Mouse (Mus musculus): Measurements from ENCODE around the gene Grb10.

Gene Grb10

DNA sequence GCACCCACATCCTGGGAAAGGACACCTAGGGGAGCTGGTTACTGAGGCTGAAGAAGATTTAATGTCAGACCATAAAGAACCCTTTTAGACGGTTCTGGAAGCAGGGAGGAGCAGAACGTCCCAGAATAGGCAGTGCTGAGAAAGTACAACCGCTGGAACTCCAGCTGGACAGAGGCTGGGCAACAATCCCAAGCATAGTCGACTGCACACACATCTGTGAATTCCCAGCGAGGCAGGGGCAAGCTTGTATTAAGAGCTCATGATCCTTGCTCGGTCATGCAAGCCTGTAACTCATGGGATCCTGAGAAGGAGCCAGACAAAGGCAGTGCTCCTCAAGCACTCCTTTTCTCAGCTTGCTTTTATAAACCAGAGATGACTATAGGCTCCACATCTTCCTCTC lies 69.7 kb downstream of the Grb10 start:
- DNase-seq (ENCODE audit: low spot score in 2 of 2): no peak

DNA sequence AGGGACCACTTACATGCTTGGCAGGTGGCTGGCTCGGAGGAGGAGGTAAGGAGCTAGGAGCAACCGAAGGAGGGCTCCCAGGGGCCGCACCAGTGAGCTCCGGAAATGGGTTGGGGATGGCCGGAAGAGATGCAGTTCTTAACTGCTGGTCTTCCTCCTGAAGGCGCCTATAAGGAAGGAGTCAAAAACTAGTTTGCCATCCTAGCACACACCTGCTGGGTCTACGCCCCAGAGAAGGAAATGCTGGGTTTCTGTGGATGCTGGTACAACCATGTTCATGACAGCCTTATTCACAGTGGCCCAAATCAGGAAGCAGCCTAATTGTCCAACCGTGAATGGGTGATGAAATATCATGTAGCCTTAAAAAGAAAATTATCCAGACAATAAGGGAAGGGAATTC lies 71.0 kb downstream of the Grb10 start:
- no peak for DNase-seq (ENCODE audit: low spot score in 2 of 2)

DNA sequence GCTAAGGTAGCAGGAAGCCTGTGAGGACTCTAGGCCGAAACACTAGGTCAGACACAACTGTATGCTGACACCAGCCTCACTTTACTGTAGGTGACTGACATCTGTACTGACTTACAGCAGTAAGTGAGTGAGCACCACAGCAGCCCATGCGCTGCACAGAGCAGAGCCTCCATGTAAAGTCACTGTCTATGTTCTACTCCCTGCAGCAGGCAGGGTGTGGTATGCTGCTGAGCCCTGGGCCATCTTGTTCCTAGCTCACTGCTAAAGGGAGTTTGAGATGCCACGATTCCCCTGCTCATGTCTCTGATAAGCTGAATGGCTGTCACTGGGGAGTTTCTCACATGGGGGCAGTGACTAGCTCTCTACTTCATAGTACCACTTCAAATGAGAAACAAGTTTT lies 72.3 kb downstream of the Grb10 start:
- DNase-seq (ENCODE audit: low spot score in 2 of 2): no peak

DNA sequence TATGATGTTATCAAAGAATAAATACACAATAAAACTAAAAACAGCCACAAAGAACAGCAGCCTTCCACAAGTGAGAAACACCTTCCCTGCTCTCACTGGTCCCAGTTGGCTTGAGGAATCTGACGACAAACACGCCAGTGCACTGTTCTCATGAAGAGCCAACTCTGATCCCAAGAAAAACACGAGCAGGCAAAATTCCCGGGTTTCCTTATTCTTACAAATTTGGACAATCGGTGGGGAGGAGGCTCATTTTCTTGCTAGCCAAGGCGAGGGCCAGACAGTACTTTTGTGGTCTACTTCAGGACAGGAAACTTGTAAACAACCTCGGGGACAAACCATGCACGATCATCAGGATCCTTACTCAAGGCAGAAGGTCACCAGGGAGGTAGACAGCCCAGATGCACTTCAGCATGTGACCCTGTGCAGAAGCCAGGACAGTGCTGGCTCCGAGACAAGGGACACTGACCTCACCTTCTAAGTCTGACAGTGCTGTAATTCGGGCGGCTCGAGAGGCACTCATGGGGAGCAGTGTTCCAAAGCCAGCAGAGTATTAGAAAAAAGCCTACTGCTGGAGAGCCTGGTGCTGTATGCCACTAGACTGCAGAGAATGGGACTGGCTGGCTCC lies 72.9 kb downstream of the Grb10 start:
- DNase-seq (ENCODE audit: low spot score in 2 of 2): no peak

DNA sequence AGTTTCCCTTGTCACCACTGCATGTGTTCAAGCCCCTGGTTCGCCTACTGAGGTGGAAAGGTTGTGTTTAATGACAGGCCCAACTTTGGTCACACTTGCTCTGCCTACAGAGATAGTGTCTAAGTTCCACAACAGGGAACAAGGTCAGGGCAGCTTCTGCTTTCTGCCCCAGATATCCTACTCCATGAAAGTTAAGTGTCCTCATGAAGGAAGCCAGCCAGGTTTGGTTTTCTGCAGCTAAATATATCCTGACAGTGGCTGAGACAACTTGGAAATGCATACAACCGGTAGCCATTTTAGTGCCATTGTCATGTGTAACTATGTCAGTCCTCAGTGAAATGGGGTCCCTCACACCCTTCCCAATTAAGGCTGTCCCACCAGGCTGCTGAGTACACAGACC lies 73.8 kb downstream of the Grb10 start:
- no peak for DNase-seq (ENCODE audit: low spot score in 2 of 2)

DNA sequence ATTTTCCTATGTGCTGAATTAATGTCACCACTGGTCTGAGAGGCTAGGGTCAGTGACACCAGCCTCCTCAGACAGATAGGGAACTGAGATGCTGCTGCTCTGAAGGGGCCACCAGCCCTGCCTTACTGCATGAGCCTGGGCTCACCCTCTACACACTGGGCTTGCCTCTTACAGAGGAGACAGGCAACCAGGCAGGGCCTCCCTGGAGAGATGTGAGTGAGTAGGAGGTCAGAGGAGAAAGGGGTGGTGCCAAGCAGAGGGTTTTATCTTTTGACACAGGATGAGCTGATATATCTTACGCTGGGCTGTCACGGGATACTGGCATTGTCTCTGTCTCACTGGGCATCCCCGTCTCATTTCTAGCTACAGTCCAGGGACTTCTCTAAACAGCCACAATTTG lies 74.9 kb downstream of the Grb10 start:
- DNase-seq (ENCODE audit: low spot score in 2 of 2): no peak

DNA sequence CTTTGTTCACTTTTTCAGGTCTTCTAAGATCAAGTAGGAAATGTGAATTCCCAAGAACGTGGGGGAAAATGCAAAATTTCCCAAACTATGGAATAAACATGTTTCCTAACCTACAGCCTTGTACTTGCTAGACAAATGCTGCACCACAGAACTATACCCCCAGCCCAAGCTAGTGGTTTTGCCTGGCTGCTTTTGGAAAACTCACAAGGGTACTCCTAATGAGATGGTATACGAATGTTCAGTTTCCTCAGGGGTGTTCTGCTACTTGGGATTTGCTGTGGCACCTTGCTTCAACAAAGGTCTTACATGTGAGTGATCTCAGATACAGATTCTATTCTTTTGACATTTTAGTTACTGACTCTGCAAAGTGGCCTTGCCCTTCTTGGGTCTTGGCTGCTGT lies 75.4 kb downstream of the Grb10 start:
- DNase-seq (ENCODE audit: low spot score in 2 of 2): no peak

DNA sequence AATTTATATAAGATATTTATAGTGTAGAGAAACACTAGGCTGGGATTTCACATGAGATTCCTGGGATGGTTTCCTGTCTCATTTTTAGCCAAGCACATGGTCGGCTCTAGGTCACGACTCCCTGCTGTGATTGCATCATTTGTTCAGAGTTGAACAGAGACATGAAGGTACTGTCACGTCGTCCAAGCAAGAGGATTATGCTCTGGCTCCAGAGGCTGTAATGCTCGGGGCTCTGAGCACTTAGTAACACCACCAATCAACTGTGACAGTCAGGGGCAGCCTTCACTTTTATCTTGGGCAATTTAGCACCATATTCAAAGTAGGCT lies 75.9 kb downstream of the Grb10 start:
- no peak for DNase-seq (ENCODE audit: low spot score in 2 of 2)

DNA sequence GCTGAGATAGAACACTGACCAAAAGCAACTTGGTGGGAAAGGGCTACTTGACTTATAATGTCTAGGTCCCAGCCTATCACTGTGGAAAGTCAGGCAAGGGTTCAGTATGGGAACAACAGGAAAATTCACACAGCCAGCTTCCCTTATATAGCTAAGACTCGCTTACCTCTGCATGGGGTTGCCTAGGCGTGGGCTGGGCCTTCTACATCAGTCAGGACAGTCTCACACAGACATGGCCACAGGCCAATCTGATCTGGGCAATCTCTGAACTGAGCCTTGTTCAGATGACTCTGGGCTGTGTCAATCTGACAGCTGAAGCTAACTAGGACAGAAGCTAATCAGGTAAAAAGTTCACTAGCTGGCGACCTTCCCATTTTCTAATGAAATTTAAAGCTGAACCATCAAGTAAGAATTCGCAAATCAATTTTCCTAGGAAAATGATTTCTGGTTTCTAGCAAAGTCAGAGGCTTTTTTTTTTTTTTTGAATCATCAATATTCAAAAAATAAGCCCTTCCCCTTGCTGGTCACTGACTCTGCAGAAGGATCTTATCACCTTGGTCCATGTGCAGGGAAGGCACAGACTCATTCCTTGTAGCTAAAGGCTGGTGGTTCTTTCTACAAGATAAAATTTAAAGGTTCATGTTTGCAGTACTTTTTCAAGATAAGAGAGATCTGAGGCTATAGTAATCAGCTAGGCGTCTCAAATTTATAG lies 76.4 kb downstream of the Grb10 start:
- DNase-seq (ENCODE audit: low spot score in 2 of 2): no peak

DNA sequence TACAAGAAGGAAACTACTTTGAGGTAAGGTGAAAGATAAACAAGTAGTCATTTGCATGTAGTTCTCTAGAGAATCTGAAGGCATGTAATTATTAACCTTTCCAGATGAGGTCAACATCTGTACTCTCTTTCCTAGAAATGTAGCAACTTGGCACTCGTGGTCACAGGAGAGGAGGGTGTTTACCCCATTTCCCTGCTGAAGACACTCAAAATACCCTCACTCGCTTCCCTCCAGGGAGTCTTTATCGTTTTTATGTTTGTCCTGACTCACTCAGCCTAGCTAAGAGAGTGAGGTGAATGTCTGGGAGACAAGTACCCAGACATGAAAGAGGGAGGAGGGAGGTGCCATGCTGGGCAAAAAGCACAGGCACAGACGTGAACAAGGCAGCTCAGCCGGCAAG lies 77.6 kb downstream of the Grb10 start:
- no peak for DNase-seq (ENCODE audit: low spot score in 2 of 2)

DNA sequence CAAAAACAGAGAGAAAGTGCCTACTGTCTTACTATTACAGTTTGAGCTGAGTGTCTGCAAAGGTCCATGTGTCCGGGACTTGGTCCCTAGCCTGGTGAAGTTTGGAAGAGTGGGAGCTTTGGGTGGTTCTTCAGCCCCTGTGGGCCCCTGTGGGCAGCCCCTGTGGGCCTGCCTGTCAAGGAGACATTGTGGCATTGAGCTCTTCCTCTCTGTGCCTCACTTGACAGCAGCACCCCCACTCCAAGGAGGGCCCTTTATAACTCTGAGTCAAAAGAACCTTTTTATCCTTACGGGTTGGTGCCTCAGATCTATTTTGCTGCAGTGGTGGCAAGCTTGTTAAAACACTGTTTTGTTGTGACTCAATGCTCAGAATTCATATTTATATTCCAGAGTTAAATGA lies 78.3 kb downstream of the Grb10 start:
- no peak for DNase-seq (ENCODE audit: low spot score in 2 of 2)

DNA sequence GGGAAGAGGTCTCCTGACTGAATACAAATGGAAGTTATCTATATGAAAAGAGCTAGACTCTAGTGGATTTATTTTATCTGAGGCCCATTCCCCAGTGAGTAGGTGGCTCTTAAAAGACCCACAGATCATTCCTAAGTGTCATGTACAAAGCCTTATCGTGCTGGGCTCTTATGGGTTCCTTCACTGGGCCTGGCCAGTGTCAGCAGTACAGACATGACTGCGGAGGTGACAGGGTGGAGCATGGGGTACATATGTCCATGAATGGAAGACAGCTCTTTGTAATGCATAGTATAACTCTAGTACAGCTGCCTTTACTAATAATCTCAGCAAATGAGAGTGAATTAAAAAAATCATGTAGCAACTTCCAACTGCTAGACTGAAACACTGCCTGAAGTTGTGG lies 80.0 kb downstream of the Grb10 start:
- DNase-seq (ENCODE audit: low spot score in 2 of 2): no peak

DNA sequence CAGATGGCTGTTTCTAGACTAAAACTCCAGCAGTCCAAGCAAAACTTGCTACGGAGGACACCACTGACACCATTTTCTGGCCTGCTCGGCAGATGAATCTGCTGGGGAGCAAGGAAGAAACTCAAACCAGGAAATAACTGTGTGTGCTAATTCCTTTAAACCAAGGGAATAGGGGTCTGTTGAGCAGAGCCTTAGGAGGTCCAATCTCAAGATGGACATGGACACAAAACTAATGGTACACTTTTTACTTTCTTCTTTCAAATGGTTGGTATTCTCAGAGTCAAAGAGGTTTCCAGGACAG lies 80.5 kb downstream of the Grb10 start:
- no peak for DNase-seq (ENCODE audit: low spot score in 2 of 2)

DNA sequence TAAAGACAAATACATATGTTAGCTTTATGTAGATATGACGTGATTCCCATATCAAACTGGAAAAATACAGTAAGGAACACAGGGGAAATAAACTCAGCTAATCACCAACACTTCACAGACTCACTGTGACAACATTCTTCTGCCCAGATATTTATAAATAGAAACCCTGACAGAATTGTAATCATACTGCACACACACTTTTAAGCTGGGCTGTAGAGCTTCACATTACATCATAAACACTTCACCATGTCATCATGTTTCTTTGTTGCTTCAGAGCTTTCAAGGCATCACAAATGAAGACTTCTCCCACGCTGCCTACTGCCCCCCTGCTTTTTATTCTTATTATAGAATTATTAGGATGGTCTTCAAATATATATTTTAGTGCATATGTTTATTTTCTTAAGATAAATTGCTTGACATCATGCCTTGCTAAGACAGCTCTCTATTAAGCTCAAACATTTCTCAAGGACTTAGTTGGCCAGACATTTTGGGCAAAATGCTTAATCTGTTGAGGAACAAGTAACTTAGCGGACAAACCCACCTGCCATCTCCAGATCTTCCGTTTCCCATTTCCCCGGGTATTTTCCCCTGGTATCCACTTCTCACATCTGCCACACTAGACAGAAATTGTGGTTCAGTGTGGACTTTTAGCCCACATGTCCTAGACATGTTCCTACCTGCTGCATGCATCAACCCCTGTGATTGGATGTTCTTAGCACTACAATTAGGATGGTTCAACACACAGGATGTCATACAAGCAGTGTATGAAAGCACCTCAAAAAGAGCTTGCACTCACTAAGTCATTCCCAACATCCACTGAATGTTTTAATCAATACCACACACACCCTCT lies 81.0 kb downstream of the Grb10 start:
- DNase-seq (ENCODE audit: low spot score in 2 of 2): no peak

DNA sequence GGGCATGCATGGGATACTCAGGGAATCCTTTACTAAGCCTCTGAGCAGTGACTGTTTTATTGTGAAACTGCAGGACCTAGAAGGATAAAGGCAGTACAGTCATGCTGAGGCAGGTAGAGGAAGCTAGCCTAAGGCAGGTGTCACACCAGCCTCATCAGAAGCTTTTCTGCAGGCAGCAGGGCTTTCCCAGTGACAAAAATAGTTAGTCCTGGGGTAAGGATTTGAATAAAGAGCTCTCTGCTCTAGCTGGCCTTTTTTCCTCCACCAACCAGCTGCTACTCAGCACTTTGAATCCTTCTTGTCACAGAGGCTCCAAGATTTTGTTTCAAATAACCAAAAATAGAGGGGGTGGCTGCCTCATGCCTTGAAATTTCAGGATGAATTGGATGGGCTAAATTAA lies 82.7 kb downstream of the Grb10 start:
- no peak for DNase-seq (ENCODE audit: low spot score in 2 of 2)

DNA sequence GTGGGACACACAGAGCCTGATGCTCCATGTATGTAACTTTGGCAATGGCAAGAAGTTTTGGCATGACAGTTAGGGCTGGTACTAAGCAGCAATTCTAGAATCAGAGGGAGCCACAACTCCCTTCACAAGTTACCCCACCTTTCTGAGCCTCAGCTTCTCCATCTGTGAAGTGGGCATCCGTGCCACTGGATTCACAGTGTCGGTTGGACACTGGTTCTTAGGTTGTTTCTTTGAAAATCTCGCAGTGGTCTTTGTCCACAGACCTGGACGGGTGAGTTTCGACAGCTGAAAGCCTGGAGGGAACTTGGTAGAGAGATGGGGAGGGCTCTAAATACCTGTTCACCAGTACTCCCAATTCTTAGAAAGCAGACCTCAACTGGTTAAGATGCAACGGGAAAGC lies 83.9 kb downstream of the Grb10 start:
- no peak for DNase-seq (ENCODE audit: low spot score in 2 of 2)

DNA sequence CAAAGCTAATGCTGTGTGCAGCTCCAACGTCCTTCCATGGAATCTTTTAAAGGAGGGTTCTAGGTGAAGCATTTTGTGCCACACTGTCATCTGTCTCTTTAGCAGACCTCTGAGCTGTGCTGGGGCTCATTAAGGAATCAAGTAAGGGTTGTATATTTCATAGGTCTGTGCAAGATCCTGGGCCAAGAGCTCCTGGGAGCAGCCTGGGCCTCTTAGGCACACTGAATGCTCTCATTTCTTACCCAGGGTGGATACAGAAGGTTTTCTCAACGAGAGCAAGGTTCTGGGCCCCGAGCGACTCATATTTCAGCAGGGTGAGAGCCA lies 84.4 kb downstream of the Grb10 start:
- DNase-seq (ENCODE audit: low spot score in 2 of 2): no peak

DNA sequence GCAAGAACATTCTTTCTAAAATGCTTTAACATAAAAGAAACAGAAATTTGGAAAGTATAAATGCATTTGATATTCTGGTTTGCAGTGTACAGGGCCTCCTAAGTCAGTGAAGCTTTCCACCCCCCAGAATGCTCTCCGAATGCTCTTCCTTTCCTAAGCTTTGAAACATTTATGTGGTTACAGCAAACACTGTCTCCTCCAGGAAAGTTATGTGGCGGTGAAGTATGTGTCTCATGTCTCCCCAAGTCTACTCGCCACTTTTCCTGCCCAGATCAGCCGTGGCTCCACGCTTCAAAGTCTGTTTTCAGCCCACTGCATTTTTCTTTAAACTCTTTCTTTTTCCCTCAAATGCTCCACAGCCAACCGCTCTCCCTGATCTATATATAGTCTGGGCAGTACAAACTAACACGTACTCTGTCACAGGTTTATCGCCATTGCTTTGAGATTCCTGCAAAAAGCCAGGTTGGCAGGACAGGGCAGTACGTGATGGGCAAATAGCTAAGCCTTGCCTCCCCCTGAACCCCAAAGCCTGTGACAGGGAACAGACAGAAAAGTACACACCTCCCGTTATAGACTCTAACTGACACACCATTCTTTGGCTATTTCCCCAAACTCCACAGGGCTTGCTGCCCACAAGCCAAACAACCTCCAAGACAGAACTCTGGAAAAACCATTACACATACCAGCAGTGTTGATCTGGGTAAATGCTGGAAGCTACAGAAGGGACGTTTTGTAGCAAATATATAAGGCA lies 84.9 kb downstream of the Grb10 start:
- DNase-seq (ENCODE audit: low spot score in 2 of 2): no peak

DNA sequence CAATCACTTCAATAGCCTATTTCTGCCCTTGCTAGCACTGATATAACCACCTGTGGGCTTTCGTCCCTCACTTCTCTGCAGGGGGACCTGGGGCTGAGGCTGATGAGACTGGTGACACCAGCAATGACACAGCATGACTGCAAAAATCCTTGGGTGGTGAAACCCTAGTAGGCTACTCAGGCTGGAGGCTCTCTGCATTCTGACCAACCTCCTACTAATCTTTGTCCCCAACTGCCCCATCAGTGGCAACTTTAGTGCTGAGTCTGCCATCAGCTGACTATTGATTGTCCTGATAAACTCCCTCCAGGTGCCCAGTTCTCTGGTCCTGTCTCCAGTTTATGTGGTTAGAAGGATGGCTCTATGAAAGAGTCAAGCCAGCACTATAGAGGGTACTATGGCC lies 85.9 kb downstream of the Grb10 start:
- DNase-seq (ENCODE audit: low spot score in 2 of 2): no peak

DNA sequence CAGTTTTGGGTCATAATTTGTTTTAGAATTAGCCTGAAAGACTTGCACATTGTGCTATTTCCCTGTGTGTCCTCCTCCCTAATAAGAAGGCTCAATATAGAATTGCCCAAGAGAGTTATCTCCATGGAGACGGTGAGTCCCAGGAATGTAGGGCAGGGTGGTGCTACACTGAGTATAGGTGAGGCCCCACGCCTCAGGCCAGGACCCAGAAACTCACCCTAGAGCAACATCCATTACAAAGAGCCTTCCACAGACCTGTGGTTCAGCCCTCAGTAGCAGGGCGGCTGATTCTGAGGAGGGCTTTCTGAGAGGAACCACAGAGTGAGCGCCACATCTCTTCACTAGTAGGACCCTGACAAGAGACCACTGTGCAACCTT lies 89.5 kb downstream of the Grb10 start:
- no peak for DNase-seq (ENCODE audit: low spot score in 2 of 2)

DNA sequence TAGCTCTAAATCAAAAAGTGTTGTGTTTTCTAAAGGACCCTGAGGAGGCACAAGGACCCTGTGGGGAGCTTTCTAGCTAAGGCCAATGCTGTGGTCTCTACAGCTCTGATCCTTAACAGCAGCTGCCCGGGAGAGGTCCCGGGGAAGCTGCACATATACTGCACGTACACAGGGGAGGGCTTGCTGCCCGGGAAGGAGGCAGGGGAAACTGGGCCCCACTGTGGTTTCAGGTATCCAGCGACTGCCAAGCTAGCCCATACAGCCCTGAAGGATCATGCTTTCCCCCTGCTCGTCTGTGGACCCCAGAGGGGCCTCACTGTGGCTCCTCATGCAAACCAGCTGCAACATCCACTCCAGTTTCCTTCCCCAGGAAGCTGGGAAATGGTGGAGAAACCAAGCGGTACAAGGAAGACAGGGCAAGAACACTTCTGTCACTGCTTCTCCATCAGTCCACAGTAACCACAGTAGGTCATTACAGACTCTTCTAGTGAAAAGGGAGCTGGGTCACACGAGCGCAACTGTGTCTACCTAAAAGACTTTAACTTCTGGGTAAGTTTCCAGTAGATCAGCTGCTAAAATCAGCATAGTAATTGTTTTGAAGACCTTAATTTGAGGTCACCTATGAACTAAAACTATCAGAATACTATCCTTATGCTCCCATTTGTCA lies 90.0 kb downstream of the Grb10 start:
- no peak for DNase-seq (ENCODE audit: low spot score in 2 of 2)

DNA sequence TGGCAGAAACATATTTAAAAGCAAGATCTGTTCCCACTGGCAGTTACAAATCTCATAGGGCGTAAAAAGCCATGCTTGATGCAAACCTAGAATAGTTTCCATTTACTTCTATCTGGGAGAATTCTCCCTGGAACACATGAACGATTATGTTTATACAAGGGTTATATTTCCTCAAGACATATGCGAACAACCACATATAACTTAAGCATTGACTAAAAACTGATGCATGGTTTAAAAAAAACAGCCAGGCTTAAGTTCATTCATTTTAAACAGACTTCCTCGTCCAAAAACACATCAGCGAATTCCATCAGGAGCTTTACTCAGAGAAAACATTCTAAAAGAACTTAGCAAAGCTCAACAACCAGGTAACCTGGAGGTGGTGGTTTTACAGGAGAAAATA lies 90.6 kb downstream of the Grb10 start:
- DNase-seq (ENCODE audit: low spot score in 2 of 2): no peak
